Mouse (Mus musculus) brain, embryonic 18.5 days (tissue): ENCODE data around the gene 1700003H04Rik.

Experiments
- DNase-seq: peaks from one replicate; pipeline ENCODE4 v3.0.0-alpha.2; 2012; ENCODE audit warnings: low read depth, low spot score

1700003H04Rik gene

DNA sequence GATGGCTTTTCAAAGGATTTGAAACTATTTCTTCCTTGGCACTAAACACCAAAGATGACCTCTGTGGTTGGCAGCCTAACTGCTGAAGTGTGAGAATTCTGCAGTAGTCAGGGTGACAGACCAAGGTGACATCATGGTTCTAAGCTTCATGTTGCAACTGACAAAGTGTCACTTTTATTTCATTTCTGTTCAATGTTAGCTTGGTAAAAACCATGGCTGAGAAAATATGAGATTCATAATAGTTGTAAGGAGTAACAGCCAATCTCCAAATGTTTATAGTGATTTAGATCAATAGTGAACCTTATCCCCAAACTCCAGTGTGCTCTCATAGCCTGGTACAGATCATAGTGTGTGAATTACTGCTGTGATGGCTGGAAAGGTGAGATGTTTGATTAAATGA, at the start of gene 1700003H04Rik:
1700003H04Rik (minus strand) TSS at position 101 of the 400 bp plus-strand sequence.
- DNase-seq, result no peak

DNA sequence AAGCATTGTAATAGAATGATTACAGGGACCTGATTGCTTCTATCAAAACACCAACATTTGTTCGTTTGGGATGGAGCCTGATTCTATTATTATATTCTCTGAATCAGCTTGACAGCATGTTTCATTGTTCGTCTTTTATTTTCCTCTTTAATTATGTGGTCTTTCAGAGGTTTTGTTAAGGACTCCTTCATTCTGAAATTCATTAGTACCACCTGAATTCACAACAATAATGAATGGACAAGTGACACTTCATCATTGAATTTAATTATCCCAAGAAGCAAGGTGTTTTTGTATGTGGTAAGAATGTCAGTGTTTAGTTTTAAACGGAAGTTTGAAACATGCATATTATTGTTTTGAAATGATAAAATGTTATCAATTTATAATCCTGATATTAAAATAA, 42.1 kb upstream of the 1700003H04Rik start:
- DNase-seq, result no peak

DNA sequence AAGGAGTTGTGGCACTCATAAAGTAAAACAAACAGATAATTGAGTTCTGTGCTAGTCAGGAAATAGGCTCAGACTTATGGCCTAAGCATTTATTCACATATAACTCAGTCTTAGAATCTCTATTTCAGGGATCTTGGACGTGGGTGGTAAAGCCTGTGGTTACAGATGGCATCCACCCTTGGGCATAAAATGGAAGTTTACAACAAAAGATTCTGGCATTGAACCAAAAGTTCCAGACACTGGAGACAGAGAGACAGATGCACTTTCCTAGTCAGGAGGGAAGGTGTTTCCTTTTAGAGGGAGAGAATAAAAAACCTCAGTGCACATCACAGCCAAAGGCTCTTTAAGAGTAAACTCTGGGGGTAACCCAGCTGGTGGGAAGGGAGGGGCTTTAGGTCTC, 32.4 kb upstream of the 1700003H04Rik start:
- no peak for DNase-seq

DNA sequence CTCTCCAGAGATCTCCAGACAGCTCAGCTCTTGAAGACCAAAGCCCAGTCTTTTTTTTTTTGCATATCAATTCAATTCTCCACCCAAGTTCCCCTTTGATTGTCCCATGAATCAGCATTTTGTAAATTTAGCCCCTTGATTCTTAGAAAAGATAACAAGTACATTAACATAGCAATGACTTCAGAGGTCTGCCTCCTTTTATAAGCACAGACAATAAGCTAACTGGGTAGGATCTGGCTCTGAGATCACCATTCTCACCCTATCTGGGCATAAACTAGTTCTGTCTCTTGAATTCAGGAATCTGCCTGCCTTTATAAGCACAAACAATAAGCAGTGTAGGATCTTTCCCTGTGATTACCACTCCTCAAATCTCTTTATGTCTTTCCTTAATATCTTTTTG, 29.1 kb upstream of the 1700003H04Rik start:
- DNase-seq, result no peak

DNA sequence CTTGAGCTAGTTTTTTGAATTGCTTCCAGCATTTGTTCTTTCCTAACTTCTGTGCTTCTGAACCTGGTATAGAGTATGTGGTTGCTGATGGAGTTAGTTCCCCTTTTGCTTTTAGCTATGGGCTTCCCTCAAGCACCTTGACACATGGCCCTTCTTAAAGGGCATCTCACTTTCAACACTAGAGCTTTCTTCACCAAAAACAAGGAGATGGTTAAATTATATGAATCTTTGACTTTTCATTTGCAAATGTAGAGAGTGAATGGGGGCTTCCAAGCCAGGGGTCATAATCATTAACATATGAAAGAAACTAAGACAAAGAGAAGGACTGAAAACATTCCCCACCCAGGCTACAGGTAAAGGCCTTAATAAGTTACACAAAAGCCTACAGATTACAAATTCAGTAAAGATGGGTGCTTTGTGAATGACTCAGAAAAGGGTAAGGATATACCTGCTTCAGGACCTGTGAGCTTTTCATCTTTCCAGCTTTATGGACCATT, 25.2 kb upstream of the 1700003H04Rik start:
- DNase-seq, result no peak

DNA sequence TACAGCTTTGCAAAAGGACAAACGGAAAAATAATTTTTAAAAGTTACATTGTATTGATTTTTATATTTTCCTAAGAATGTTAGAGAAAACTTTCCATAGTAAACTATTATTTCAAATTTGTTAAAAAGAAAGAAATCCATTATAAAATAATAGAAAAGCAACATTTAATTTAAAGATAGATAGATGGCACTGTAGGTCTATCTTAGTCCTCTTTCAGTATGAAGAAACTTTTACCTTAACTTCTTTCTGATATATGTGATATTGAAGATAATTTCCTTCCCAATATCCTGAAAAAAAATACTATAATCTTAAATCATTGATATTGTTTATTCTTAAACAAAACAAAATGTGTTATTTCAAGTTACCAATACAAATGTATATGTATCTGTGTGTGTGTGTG, 24.6 kb upstream of the 1700003H04Rik start:
- no peak for DNase-seq

DNA sequence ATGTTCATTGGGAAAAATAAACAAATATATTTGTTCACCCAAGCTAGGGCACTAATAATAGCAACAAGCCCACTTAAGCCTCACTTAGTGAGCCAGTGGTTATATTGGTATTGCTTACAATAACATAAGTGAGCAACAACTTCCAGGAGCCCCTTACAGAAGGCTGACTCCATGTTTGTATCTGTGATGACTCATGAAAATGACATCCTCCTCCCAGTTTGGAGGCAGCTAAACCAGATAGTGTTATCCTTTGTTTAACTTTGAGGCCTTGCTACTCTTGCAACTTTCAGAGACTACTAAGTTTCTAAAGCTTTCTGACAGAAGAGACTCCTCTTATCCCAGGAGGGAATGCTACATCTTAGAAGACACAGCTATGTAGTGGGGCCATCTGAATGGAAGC, 16.9 kb upstream of the 1700003H04Rik start:
- DNase-seq, result no peak

DNA sequence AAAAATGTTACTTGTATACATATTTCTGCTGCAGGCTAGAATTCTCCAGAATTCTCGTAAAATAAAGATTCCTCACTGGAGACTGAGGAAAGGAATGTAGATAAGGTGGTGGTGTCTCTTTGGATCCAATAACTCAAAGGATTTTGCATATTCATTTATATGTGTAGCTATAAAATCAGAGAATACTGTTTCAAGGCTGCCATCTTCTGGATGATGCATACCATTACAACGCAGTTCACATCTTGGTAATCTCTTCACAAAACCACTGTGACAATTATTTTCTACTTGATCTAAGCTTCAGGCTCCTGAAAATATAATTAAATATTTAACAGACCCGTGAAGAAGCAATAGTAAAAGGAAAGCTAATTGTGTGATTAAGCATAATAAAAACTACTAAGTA, 6.6 kb upstream of the 1700003H04Rik start:
- DNase-seq, result peak; percentile 42

DNA sequence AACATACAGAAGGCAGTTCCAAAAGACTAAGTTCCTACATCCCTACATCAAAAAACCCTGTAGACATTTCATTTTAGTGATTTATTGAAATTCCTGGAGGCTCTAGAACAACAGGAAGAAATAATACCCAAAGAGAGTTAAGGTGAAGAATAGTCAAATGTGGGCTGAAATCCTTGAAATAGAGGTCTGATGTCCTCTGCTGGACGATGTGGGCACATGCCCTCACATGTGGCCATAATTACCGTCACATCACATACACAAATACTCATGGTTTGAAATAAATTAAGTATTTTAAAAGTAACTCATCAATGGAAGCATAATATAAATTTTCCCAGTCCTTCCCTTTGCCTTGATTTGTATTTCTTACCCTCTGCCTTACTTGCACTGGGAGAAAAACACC, 4.9 kb upstream of the 1700003H04Rik start:
- DNase-seq, result no peak

DNA sequence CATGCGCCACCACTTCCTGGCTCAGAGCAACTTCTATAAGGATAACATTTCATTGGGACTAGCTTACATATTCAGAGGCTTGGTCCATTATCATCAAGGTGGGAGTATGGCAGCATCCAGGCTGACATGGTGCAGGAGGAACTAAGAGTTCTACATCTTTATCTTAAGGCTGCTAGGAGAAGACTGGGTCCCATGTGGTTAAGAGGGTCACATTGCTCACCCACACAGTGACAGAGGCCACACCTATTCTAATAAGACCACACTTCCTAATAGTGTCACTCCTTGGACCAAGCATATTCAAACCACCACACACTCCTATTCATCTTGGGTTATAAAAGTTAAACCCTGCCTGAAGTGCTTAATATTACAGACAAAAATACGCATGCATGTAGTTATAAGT, 23.6 kb downstream of the 1700003H04Rik start:
- DNase-seq, result no peak

DNA sequence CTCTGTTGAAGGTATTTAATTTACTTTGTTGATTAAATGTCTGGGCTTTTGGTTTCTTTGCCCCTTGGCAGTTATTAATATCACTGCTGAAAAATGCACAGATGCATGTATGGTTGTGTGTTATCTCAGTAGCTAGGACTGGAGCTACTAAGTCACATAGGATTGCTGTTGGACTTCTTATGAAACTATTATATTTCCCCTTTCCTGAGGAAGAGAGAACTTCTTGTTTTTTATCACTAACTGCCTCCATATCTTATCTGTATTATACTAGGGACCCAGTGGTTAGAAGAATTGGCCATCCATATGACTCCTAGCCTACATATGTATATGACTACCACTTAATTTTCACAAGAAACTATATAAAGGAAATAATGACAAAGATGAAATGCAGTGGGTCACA, 24.9 kb downstream of the 1700003H04Rik start:
- DNase-seq, result no peak

DNA sequence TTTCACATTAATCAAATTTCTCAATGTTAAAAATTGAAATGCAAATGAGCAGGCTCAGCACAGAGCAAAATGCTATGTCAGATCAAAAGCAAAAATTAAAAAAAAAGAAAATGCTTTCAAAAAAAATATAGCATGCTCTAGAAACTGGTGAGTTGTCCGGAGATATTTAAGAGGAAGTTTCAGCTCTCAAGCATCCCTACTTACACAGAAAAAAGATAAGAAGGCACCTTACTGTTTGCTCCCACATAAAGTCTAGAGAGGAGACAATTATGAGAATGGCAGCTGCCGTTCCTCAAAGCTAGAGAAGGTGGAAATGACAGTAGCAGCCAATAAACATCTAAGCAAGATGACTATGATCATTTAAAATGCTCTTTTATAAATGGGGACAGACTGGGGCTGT, 25.8 kb downstream of the 1700003H04Rik start:
- no peak for DNase-seq

DNA sequence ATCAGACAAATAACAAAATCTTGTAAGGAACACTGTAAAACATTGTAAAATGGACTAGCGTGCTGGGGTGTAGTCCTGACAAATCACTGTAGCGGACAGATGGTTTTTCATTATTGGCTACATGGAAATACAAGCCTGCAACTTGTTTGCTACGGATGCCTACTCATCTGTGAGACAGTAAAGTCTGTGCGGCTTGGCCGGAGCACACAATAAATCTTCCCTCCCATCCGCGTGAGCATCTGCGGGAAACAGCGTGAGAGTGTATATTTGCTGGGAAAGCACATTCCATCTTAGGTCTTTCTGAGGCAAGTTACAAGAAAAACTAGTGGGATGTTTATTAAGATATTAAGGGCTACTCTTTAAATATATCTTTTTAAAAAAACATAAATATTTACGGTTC, 32.0 kb downstream of the 1700003H04Rik start:
- peak; percentile 10 for DNase-seq

DNA sequence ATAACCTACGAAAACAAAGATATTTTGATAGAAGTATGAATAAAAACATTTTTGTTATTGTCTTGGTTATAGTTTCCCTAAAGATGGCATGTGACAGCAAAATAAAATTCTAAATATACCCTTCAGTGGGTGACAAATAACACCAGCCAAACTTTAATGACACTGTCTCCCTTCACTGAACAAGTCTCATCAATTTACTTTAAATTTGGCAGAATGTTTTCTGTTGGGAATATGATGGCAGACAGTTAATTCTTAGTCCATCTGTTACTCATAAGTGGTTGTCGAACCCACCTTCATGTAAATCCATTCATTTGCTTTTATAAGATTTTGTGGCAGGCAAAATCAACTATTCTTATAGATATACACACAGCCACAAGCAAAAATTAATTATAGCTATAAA, 42.6 kb downstream of the 1700003H04Rik start:
- no peak for DNase-seq

DNA sequence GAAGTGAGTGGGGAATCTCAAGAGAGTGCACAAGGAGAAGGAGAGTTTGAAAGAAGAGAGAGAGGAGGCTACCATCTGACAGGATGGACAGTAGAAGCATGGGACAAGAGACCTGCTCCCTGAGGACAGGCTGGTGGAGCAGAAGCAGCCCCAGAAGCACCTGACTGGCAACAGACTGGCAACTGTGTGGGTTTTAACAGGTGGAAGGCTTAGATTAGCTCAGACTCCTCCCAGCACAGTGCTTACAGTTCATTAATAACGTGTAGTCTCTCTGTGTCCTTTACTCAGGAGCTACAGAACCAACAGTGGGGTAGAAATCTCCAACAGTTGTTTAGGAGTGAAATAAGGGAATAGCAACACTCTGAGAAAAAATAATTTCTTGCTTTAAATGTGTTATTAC, 44.3 kb downstream of the 1700003H04Rik start:
- no peak for DNase-seq

DNA sequence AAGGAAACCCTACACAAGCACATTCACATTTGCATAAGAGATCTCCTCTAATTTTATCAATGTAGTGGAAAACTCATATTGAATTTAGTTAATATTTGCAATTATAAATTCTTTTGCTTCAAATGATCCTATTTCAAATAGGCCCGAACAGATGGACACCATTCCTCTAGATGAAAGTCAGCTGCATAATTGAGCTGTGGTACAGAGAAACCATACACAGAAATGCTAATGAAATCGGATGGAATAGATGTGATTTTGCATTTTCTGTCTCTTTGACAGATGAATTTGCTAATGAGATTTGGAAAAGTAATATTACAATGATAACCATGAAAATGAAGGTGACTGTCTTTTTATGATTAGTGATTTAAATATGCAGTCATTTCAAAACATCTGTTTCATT, 62.1 kb downstream of the 1700003H04Rik start:
- DNase-seq, result peak; percentile 2
